Mouse (Mus musculus) liver, embryonic 13.5 days (tissue): Measurements from ENCODE around the gene Pip4k2a. TPM values are rescaled to one million over a fixed set of nuclear protein-coding genes. Genes with fewer than 3 reads are reported as not detected.
A peak's percentile ranks its signal among the peaks of the same experiment; 100 is the strongest.
"Not testable (repeated sequence)": the region's sequence is repeated elsewhere in the genome, so short reads cannot be mapped to it uniquely, and the experiment has no call there.

Experiments used
- ATAC-seq: fragments of 200-750 bp; cut with Nextera tagmentation; 2 replicates; pipeline ENCODE4 v1.8.0; 2017; ENCODE audit warnings: low read depth, mild to moderate bottlenecking, moderate number of reproducible peaks, moderate library complexity
- DNase-seq: peaks from one replicate; pipeline ENCODE4 v3.0.0; 2022
- H3K27ac ChIP-seq: fragments of 300-500 bp; sonication (generic); 2 replicates; pipeline ENCODE4 v1.5.1; 2015; ENCODE audit warnings: moderate library complexity, mild to moderate bottlenecking, inconsistent platforms
- H3K27me3 ChIP-seq: fragments of 300-500 bp; sonication (generic); 2 replicates; pipeline ENCODE4 v1.6.1; 2015; ENCODE audit warnings: mild to moderate bottlenecking, inconsistent platforms
- H3K36me3 ChIP-seq: fragments of 300-500 bp; sonication (generic); 2 replicates; pipeline ENCODE4 v1.6.1; 2015; ENCODE audit warnings: mild to moderate bottlenecking, inconsistent platforms
- H3K4me1 ChIP-seq: fragments of 300-500 bp; sonication (generic); replicated peaks from 2 replicates; pipeline ENCODE4 v1.6.1; 2015; ENCODE audit warnings: inconsistent platforms
- H3K4me2 ChIP-seq: fragments of 300-500 bp; sonication (generic); 2 replicates; pipeline ENCODE4 v1.6.1; 2015; ENCODE audit warnings: inconsistent platforms, mild to moderate bottlenecking, moderate library complexity
- H3K4me3 ChIP-seq: fragments of 300-500 bp; sonication (generic); replicated peaks from 2 replicates; pipeline ENCODE4 v1.5.1; 2015; ENCODE audit warnings: mild to moderate bottlenecking, inconsistent platforms
- H3K9ac ChIP-seq: fragments of 300-500 bp; sonication (generic); 2 replicates; pipeline ENCODE4 v1.6.1; 2015; ENCODE audit warnings: mild to moderate bottlenecking, inconsistent platforms
- H3K9me3 ChIP-seq: fragments of 300-500 bp; sonication (generic); replicated peaks from 2 replicates; pipeline ENCODE4 v1.6.1; 2016; ENCODE audit warnings: inconsistent platforms
- WGBS: fragments of 180-500 bp; shearing (Covaris S2); methylation state at CpG from one replicate; pipeline ENCODE4 v1.1.7; 2015; ENCODE audit not compliant: insufficient replicate concordance; 5-methylcytosine and 5-hydroxymethylcytosine counted together
- polyA plus RNA-seq: library from polyadenylated mRNA; unstranded; fragments of >200 nt; fragmentation: Nextera tagmentation; extraction: Ambion mirVana; gene quantifications from 2 replicates; pipeline ENCODE4 v1.2.1, GENCODE M21; 2015

The Pip4k2a gene
- polyA plus RNA-seq, 1 experiment from 2014 or later, result 15.8 TPM

GRCm38 (mm10) chr2:18911251-18911934 is 86.5 kb downstream of the Pip4k2a start:
- Histone ChIP-seq H3K4me2 (no peak overlapping the region), H3K36me3 (no peaks in the 10 kb centered on the region), H3K4me3 (no peak overlapping the region), H3K27ac (no peak overlapping the region), H3K27me3 (no peaks in the 10 kb centered on the region), H3K9ac (no peak overlapping the region), H3K9me3 (no peaks in the 10 kb centered on the region), H3K4me1 (peaks cover 67% of the 10 kb centered on the region)
- ATAC-seq (no peak), DNase-seq (no peak)
- WGBS, result 82% methylated on average over 6 of the region's 6 CpGs

GRCm38 (mm10) chr2:18910209-18910608 is 87.7 kb downstream of the Pip4k2a start:
- ATAC-seq, result 0 out of 2 replicates have a peak, but pooled peaks have one; percentile 14
- Histone ChIP-seq H3K36me3 (peaks cover 3% of the 10 kb centered on the region; the same call in 1 of the 2 replicates), H3K4me2 (no peak overlapping the region), H3K4me3 (no peak overlapping the region), H3K4me1 (peaks cover 59% of the 10 kb centered on the region), H3K27me3 (no peaks in the 10 kb centered on the region), H3K9ac (no peak overlapping the region), H3K27ac (no peak overlapping the region), H3K9me3 (no peaks in the 10 kb centered on the region)
- 74% methylated on average over 6 of the region's 6 CpGs for WGBS
- no peak for DNase-seq

GRCm38 (mm10) chr2:18909713-18910112 is 88.2 kb downstream of the Pip4k2a start:
- Histone ChIP-seq H3K9me3 (no peaks in the 10 kb centered on the region), H3K27ac (no peak overlapping the region), H3K4me3 (no peak overlapping the region), H3K9ac (no peak overlapping the region), H3K36me3 (peaks cover 7% of the 10 kb centered on the region), H3K4me2 (no peak overlapping the region), H3K4me1 (peaks cover 56% of the 10 kb centered on the region), H3K27me3 (no peaks in the 10 kb centered on the region)
- WGBS, result 79% methylated on average over 6 of the region's 6 CpGs
- DNase-seq, result no peak
- no peak for ATAC-seq

- Histone ChIP-seq H3K27ac (no peak overlapping the region), H3K9me3 (no peaks in the 10 kb centered on the region), H3K4me2 (no peak overlapping the region), H3K9ac (no peak overlapping the region), H3K36me3 (peaks cover 19% of the 10 kb centered on the region), H3K4me1 (peaks cover 37% of the 10 kb centered on the region), H3K4me3 (no peak overlapping the region), H3K27me3 (no peaks in the 10 kb centered on the region)
- 82% methylated on average over 8 of the region's 8 CpGs for WGBS
- DNase-seq (no peak), ATAC-seq (no peak)
These were observed 90.7 kb downstream of the Pip4k2a start for GRCm38 (mm10) chr2:18907269-18907668.

- DNase-seq, result no peak
- WGBS, result 70% methylated on average over 2 of the region's 2 CpGs
- H3K9ac ChIP-seq, result no peak overlapping the region
- no peak overlapping the region; the same call in 1 of the 2 replicates for H3K27ac ChIP-seq
- H3K4me1 ChIP-seq, result peaks cover 33% of the 10 kb centered on the region
- no peaks in the 10 kb centered on the region for H3K9me3 ChIP-seq
- ATAC-seq, result no peak
- H3K36me3 ChIP-seq, result peaks cover 25% of the 10 kb centered on the region
- H3K4me2 ChIP-seq, result no peak overlapping the region
- H3K4me3 ChIP-seq, result no peak overlapping the region
- H3K27me3 ChIP-seq, result no peaks in the 10 kb centered on the region
These were observed 91.4 kb downstream of the Pip4k2a start for GRCm38 (mm10) chr2:18906421-18907084.

GRCm38 (mm10) chr2:18903301-18904068 is 94.4 kb downstream of the Pip4k2a start:
- H3K4me1 ChIP-seq, result peaks cover 21% of the 10 kb centered on the region
- H3K27ac ChIP-seq, result no peak overlapping the region
- ATAC-seq (no peak), DNase-seq (no peak)
- no peaks in the 10 kb centered on the region for H3K9me3 ChIP-seq
- no peak overlapping the region for H3K4me3 ChIP-seq
- H3K9ac ChIP-seq, result no peak overlapping the region
- peaks cover 38% of the 10 kb centered on the region for H3K36me3 ChIP-seq
- 56% methylated on average over 9 of the region's 9 CpGs for WGBS
- no peaks in the 10 kb centered on the region for H3K27me3 ChIP-seq
- H3K4me2 ChIP-seq, result no peak overlapping the region

GRCm38 (mm10) chr2:18901133-18901532 is 96.8 kb downstream of the Pip4k2a start:
- 27% methylated on average over 4 of the region's 4 CpGs for WGBS
- peaks cover 38% of the 10 kb centered on the region for H3K36me3 ChIP-seq
- H3K27me3 ChIP-seq, result no peaks in the 10 kb centered on the region
- no peak overlapping the region for H3K9ac ChIP-seq
- H3K9me3 ChIP-seq, result no peaks in the 10 kb centered on the region
- no peak overlapping the region for H3K27ac ChIP-seq
- peaks cover 34% of the 10 kb centered on the region for H3K4me1 ChIP-seq
- DNase-seq, result no peak
- H3K4me2 ChIP-seq, result no peak overlapping the region
- H3K4me3 ChIP-seq, result no peak overlapping the region
- no peak for ATAC-seq

- no peaks in the 10 kb centered on the region for H3K9me3 ChIP-seq
- no peak overlapping the region for H3K4me3 ChIP-seq
- no peak overlapping the region for H3K9ac ChIP-seq
- H3K27me3 ChIP-seq, result no peaks in the 10 kb centered on the region
- no peak for ATAC-seq
- peaks cover 30% of the 10 kb centered on the region for H3K4me1 ChIP-seq
- H3K36me3 ChIP-seq, result peaks cover 38% of the 10 kb centered on the region
- H3K27ac ChIP-seq, result no peak overlapping the region
- DNase-seq, result no peak
- H3K4me2 ChIP-seq, result no peak overlapping the region
- 88% methylated on average over 2 of the region's 2 CpGs for WGBS
These were observed 97.3 kb downstream of the Pip4k2a start for GRCm38 (mm10) chr2:18900635-18901034.

- Histone ChIP-seq H3K4me1 (peaks cover 44% of the 10 kb centered on the region), H3K4me3 (no peak overlapping the region), H3K4me2 (peak overlapping the region; percentile 13; the same call in 1 of the 2 replicates), H3K27me3 (no peaks in the 10 kb centered on the region), H3K9me3 (no peaks in the 10 kb centered on the region), H3K27ac (peak overlapping the region; percentile 53), H3K36me3 (peaks cover 23% of the 10 kb centered on the region), H3K9ac (no peak overlapping the region)
- DNase-seq (peak; percentile 22), ATAC-seq (peak; percentile 53)
- WGBS, result 11% methylated on average over 10 of the region's 10 CpGs
These were observed 100.1 kb downstream of the Pip4k2a start for GRCm38 (mm10) chr2:18897742-18898256.

- WGBS, result 74% methylated on average over 6 of the region's 6 CpGs
- peaks cover 54% of the 10 kb centered on the region for H3K4me1 ChIP-seq
- H3K4me2 ChIP-seq, result no peak overlapping the region
- no peak for DNase-seq
- ATAC-seq, result no peak
- no peaks in the 10 kb centered on the region for H3K9me3 ChIP-seq
- no peak overlapping the region for H3K27ac ChIP-seq
- no peak overlapping the region for H3K4me3 ChIP-seq
- H3K27me3 ChIP-seq, result no peaks in the 10 kb centered on the region
- peaks cover 10% of the 10 kb centered on the region for H3K36me3 ChIP-seq
- H3K9ac ChIP-seq, result no peak overlapping the region
These were observed 101.9 kb downstream of the Pip4k2a start for GRCm38 (mm10) chr2:18896015-18896414.

- not testable (repeated sequence) for H3K9ac ChIP-seq, H3K9me3 ChIP-seq, H3K27ac ChIP-seq, H3K27me3 ChIP-seq, H3K4me2 ChIP-seq, DNase-seq, H3K4me3 ChIP-seq, ATAC-seq, H3K36me3 ChIP-seq
- 88% methylated on average over 1 of the region's 1 CpGs for WGBS
- peaks cover 41% of the 10 kb centered on the region for H3K4me1 ChIP-seq
These were observed 104.6 kb downstream of the Pip4k2a start for GRCm38 (mm10) chr2:18893336-18893735.
